Mouse (Mus musculus) limb, embryonic 14.5 days (tissue): ENCODE results near the gene Tomm6. TPM values are rescaled to one million over a fixed set of nuclear protein-coding genes. Genes with fewer than 3 reads are reported as not detected.

Source experiments
- ATAC-seq: fragments of 200-750 bp; cut with Nextera tagmentation; 2 replicates; pipeline ENCODE4 v1.8.0; 2017; ENCODE audit warnings: low read depth, moderate number of reproducible peaks, moderate TSS enrichment; ENCODE audit not compliant: low FRiP score
- DNase-seq: peaks from one replicate; pipeline ENCODE4 v3.0.0-alpha.2; 2015; ENCODE audit warnings: low spot score
- H3K27ac ChIP-seq: fragments of 300-500 bp; sonication (generic); replicated peaks from 2 replicates; pipeline ENCODE4 v1.5.1; 2014; ENCODE audit warnings: low read depth, mild to moderate bottlenecking, low read length, moderate library complexity, mixed read lengths
- H3K27me3 ChIP-seq: fragments of 300-500 bp; sonication (generic); 2 replicates; pipeline ENCODE4 v1.6.1; 2014; ENCODE audit warnings: low read length, mixed read lengths; ENCODE audit not compliant: control insufficient read depth, insufficient read depth
- H3K36me3 ChIP-seq: fragments of 300-500 bp; sonication (generic); 2 replicates; pipeline ENCODE4 v1.6.1; 2014; ENCODE audit warnings: mild to moderate bottlenecking, low read length, moderate library complexity, mixed read lengths; ENCODE audit not compliant: control insufficient read depth, insufficient read depth
- H3K4me1 ChIP-seq: fragments of 300-500 bp; sonication (generic); 2 replicates; pipeline ENCODE4 v1.6.1; 2014; ENCODE audit warnings: antibody characterized with exemption, low read length, mixed read lengths; ENCODE audit not compliant: control insufficient read depth, insufficient read depth
- H3K4me2 ChIP-seq: fragments of 300-500 bp; sonication (generic); replicated peaks from 2 replicates; pipeline ENCODE4 v1.6.1; 2014; ENCODE audit warnings: low read depth, mild to moderate bottlenecking, low read length, moderate library complexity; ENCODE audit not compliant: severe bottlenecking
- H3K4me3 ChIP-seq: fragments of 300-500 bp; sonication (generic); replicated peaks from 2 replicates; pipeline ENCODE4 v1.5.1; 2014; ENCODE audit warnings: low read length
- H3K9ac ChIP-seq: fragments of 300-500 bp; sonication (generic); 2 replicates; pipeline ENCODE4 v1.6.1; 2014; ENCODE audit warnings: mild to moderate bottlenecking, low read depth, low read length, moderate library complexity; ENCODE audit not compliant: severe bottlenecking
- H3K9me3 ChIP-seq: fragments of 300-500 bp; sonication (generic); 2 replicates; pipeline ENCODE4 v1.6.1; 2016; ENCODE audit warnings: low read length; ENCODE audit not compliant: control insufficient read depth
- POLR2A ChIP-seq: fragments of 200-500 bp; IDR thresholded peaks from 2 replicates; pipeline ENCODE4 v1.8.0; 2012; ENCODE audit warnings: inconsistent platforms, mild to moderate bottlenecking, moderate library complexity, borderline replicate concordance; ENCODE audit not compliant: insufficient read depth, insufficient read length; ENCODE audit errors: extremely low read depth
- WGBS: fragments of 180-500 bp; shearing (Covaris S2); extraction: QIAGEN DNeasy Blood & Tissue Kit; methylation state at CpG from one replicate; pipeline ENCODE4 v1.1.7; 2014; 5-methylcytosine and 5-hydroxymethylcytosine counted together
- polyA plus RNA-seq, 2 experiments: library from polyadenylated mRNA; depleted of rRNA in 1 of 2; stranded (reverse) in 1 of 2; unstranded in 1 of 2; fragments of >200 nt; fragmentation: Nextera tagmentation in 1 of 2; extraction: Ambion mirVana in 1 of 2; gene quantifications; 2 replicates each; pipeline versions ENCODE4 v1.2.1 to v1.2.3; 2012 to 2014

Tomm6 gene
- polyA plus RNA-seq, 2 experiments = 130 to 415 TPM

- no peak for TF ChIP-seq POLR2A
- ATAC-seq = no peak
- WGBS = 42% methylated on average over 27 of the region's 28 CpGs
- Histone ChIP-seq H3K4me2 (no peak overlapping the region), H3K9ac (no peak overlapping the region), H3K9me3 (no peaks in the 10 kb centered on the region), H3K4me3 (no peak overlapping the region), H3K27me3 (no peaks in the 10 kb centered on the region), H3K4me1 (no peaks in the 10 kb centered on the region), H3K27ac (no peak overlapping the region), H3K36me3 (peaks cover 60% of the 10 kb centered on the region)
- no peak for DNase-seq
Observed at GRCm38 (mm10) chr17:47702548-47703345, 14.6 kb upstream of the Tomm6 start.

GRCm38 (mm10) chr17:47701793-47702192, 13.6 kb upstream of the Tomm6 start:
- H3K4me3 ChIP-seq = no peak overlapping the region
- no peaks in the 10 kb centered on the region for H3K9me3 ChIP-seq
- no peak for TF ChIP-seq POLR2A
- ATAC-seq (no peak), DNase-seq (no peak)
- no peaks in the 10 kb centered on the region for H3K27me3 ChIP-seq
- H3K9ac ChIP-seq = no peak overlapping the region
- peaks cover 60% of the 10 kb centered on the region for H3K36me3 ChIP-seq
- no peak overlapping the region for H3K27ac ChIP-seq
- H3K4me2 ChIP-seq = no peak overlapping the region
- H3K4me1 ChIP-seq = no peaks in the 10 kb centered on the region
- 81% methylated on average over 9 of the region's 9 CpGs for WGBS

- Histone ChIP-seq H3K27ac (no peak overlapping the region), H3K27me3 (no peaks in the 10 kb centered on the region), H3K9me3 (no peaks in the 10 kb centered on the region), H3K4me1 (0 out of 2 replicates have a peak, but pooled peaks cover 6% of the 10 kb centered on the region), H3K9ac (no peak overlapping the region), H3K4me2 (no peak overlapping the region), H3K4me3 (no peak overlapping the region), H3K36me3 (peaks cover 55% of the 10 kb centered on the region)
- WGBS = 82% methylated on average over 2 of the region's 2 CpGs
- no peak for ATAC-seq
- TF ChIP-seq POLR2A = no peak
- DNase-seq = no peak
Observed at GRCm38 (mm10) chr17:47699055-47699454, 10.9 kb upstream of the Tomm6 start.

- 92% methylated on average over 10 of the region's 10 CpGs for WGBS
- 0 out of 2 replicates have a peak, but pooled peaks cover 6% of the 10 kb centered on the region for H3K4me1 ChIP-seq
- no peak for ATAC-seq
- H3K4me3 ChIP-seq = no peak overlapping the region
- no peaks in the 10 kb centered on the region for H3K27me3 ChIP-seq
- DNase-seq = no peak
- no peak overlapping the region for H3K27ac ChIP-seq
- H3K9ac ChIP-seq = no peak overlapping the region
- H3K36me3 ChIP-seq = peaks cover 48% of the 10 kb centered on the region
- no peaks in the 10 kb centered on the region for H3K9me3 ChIP-seq
- no peak for TF ChIP-seq POLR2A
- H3K4me2 ChIP-seq = no peak overlapping the region
Observed at GRCm38 (mm10) chr17:47698156-47698555, 10.0 kb upstream of the Tomm6 start.

- H3K9me3 ChIP-seq = no peaks in the 10 kb centered on the region
- no peaks in the 10 kb centered on the region for H3K27me3 ChIP-seq
- DNase-seq = peak; percentile 20
- peak overlapping the region; percentile 86 for H3K4me2 ChIP-seq
- H3K4me1 ChIP-seq = 0 out of 2 replicates have a peak, but pooled peaks cover 6% of the 10 kb centered on the region
- TF ChIP-seq POLR2A = 0 out of 2 replicates have a peak, but pooled peaks have one; percentile 3
- 1% methylated on average over 18 of the region's 23 CpGs for WGBS
- peak overlapping the region; percentile 75 for H3K4me3 ChIP-seq
- H3K27ac ChIP-seq = peak overlapping the region; percentile 63; the same call in 1 of the 2 replicates
- peak overlapping the region; percentile 83 for H3K9ac ChIP-seq
- peaks cover 21% of the 10 kb centered on the region for H3K36me3 ChIP-seq
- ATAC-seq = peak; percentile 27; the same call in 1 of the 2 replicates
Observed at GRCm38 (mm10) chr17:47695337-47695710, 7.1 kb upstream of the Tomm6 start.
